Mouse (Mus musculus): ENCODE results near the gene Kremen2. TPM values are rescaled to one million over a fixed set of nuclear protein-coding genes. Genes with fewer than 3 reads are reported as not detected.

Kremen2 gene
- polyA plus RNA-seq, 1 experiment: not detected

- Histone ChIP-seq H3K4me1 (ENCODE audit: control insufficient read depth, insufficient read depth, low read length) (no peaks in the 10 kb centered on the region), H3K27ac (ENCODE audit: insufficient read depth, low read length) (no peak overlapping the region), H3K4me3 (ENCODE audit: insufficient read depth, low read length) (no peak overlapping the region)
- TF ChIP-seq CTCF (IDR thresholded peaks at IDR 0.05; ENCODE audit: borderline replicate concordance, insufficient read depth, low read length) (no peak), POLR2A (IDR thresholded peaks at IDR 0.05; ENCODE audit: low read depth, low read length) (no peak)
Observed at GRCm38 (mm10) chr17:23746767-23747166, 1.1 kb upstream of the Kremen2 start.

GRCm38 (mm10) chr17:23746311-23746710, 678 bp upstream of the Kremen2 start:
- H3K4me3 ChIP-seq (ENCODE audit: insufficient read depth, low read length): no peak overlapping the region
- H3K27ac ChIP-seq (ENCODE audit: insufficient read depth, low read length): no peak overlapping the region
- H3K4me1 ChIP-seq (ENCODE audit: control insufficient read depth, insufficient read depth, low read length): no peaks in the 10 kb centered on the region
- TF ChIP-seq CTCF (IDR thresholded peaks at IDR 0.05; ENCODE audit: borderline replicate concordance, insufficient read depth, low read length) (no peak), POLR2A (IDR thresholded peaks at IDR 0.05; ENCODE audit: low read depth, low read length) (no peak)

DNA sequence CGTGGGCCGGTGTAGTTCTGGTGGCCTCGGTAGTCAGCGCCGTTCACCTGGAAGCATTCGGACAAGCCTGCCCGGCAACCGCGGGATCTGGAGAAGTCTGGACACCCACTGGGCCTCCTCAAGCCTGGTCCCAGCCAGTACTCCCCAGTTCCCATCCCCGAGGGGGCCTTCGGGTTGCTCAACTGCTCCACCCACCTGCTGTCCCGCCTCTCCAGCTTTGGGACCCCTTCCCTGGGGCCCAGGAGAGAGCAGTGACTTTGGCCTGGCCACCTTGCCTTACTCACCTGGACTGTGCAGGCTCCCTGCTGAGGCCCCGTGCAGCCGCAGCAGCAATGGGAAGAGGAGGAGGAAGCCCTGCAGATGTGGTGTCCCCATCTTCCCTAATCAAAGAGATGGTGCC, 982 bp downstream of the Kremen2 start:
- Histone ChIP-seq H3K4me3 (ENCODE audit: insufficient read depth, low read length) (no peak overlapping the region), H3K27ac (ENCODE audit: insufficient read depth, low read length) (no peak overlapping the region), H3K4me1 (ENCODE audit: control insufficient read depth, insufficient read depth, low read length) (no peaks in the 10 kb centered on the region)
- TF ChIP-seq POLR2A (IDR thresholded peaks at IDR 0.05; ENCODE audit: low read depth, low read length) (no peak), CTCF (IDR thresholded peaks at IDR 0.05; ENCODE audit: borderline replicate concordance, insufficient read depth, low read length) (no peak)

- Histone ChIP-seq H3K27ac (ENCODE audit: insufficient read depth, low read length) (no peak overlapping the region), H3K4me3 (ENCODE audit: insufficient read depth, low read length) (no peak overlapping the region), H3K4me1 (ENCODE audit: control insufficient read depth, insufficient read depth, low read length) (no peaks in the 10 kb centered on the region)
- TF ChIP-seq CTCF (IDR thresholded peaks at IDR 0.05; ENCODE audit: borderline replicate concordance, insufficient read depth, low read length) (no peak), POLR2A (IDR thresholded peaks at IDR 0.05; ENCODE audit: low read depth, low read length) (no peak)
Observed at GRCm38 (mm10) chr17:23744076-23744475, 1.6 kb downstream of the Kremen2 start.

- Histone ChIP-seq H3K4me1 (ENCODE audit: control insufficient read depth, insufficient read depth, low read length) (no peaks in the 10 kb centered on the region), H3K4me3 (ENCODE audit: insufficient read depth, low read length) (no peak overlapping the region), H3K27ac (ENCODE audit: insufficient read depth, low read length) (no peak overlapping the region)
- TF ChIP-seq CTCF (IDR thresholded peaks at IDR 0.05; ENCODE audit: borderline replicate concordance, insufficient read depth, low read length): no peak
- TF ChIP-seq POLR2A (IDR thresholded peaks at IDR 0.05; ENCODE audit: low read depth, low read length): no peak
Observed at GRCm38 (mm10) chr17:23742941-23743340, 2.7 kb downstream of the Kremen2 start.

DNA sequence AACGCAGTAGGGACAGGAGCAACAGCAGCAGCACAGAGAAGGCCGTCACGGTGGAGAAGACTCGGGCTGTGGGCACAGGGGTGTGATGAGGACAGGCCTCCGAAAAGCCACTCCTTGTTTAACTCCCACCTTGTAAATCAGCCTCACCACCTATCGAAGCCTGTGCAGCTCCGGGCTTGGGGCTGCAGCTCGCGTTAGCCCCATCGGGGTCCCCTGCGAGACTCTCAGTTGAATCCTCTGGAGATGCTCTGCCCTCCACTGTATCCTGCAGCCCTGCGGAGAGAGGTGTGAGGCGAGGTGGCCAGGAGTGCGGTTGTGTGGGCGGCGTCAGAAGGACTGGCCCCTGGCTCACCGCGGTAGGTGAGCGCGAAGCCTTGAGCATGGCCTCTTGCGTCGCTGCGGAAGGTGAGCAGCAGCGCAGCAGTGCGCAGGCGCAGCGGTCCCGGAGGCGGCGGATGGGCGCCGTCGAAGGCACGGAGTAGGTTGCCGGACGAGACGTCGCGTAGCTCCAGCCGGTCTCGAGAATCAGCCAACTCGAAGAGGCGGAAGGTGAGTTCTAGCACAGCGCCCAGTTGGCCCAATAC, 3.3 kb downstream of the Kremen2 start:
- H3K4me3 ChIP-seq (ENCODE audit: insufficient read depth, low read length): no peak overlapping the region
- TF ChIP-seq POLR2A (IDR thresholded peaks at IDR 0.05; ENCODE audit: low read depth, low read length): no peak
- no peak for TF ChIP-seq CTCF (IDR thresholded peaks at IDR 0.05; ENCODE audit: borderline replicate concordance, insufficient read depth, low read length)
- H3K27ac ChIP-seq (ENCODE audit: insufficient read depth, low read length): no peak overlapping the region
- H3K4me1 ChIP-seq (ENCODE audit: control insufficient read depth, insufficient read depth, low read length): no peaks in the 10 kb centered on the region

- no peak overlapping the region for H3K27ac ChIP-seq (ENCODE audit: insufficient read depth, low read length)
- no peaks in the 10 kb centered on the region for H3K4me1 ChIP-seq (ENCODE audit: control insufficient read depth, insufficient read depth, low read length)
- TF ChIP-seq POLR2A (IDR thresholded peaks at IDR 0.05; ENCODE audit: low read depth, low read length) (no peak), CTCF (IDR thresholded peaks at IDR 0.05; ENCODE audit: borderline replicate concordance, insufficient read depth, low read length) (no peak)
- H3K4me3 ChIP-seq (ENCODE audit: insufficient read depth, low read length): no peak overlapping the region
Observed at GRCm38 (mm10) chr17:23741359-23742209, 4.0 kb downstream of the Kremen2 start.

DNA sequence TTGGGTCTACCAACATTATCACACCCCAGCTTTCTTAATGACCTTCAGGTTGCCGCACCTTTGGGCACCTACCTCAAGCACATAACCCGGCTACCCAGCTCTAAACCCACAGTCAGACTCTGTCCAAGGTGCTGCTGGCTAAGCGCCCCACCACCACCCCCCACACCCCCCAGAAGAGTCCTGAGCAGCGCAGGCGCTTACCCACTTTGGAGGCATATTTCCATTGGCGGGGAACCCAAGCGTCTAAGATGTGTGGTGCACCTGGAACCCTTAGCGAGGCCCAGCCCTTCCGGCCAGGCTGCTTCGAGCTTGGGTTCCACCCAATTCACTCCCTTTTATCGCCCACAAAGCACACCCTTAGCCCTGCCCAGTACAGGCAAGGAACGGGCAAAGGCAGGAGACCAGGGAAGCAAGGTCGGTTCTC, 5.0 kb downstream of the Kremen2 start, which contains the start of gene Paqr4:
Gene Paqr4, minus strand, starts transcription at position 270 of the 424 bp plus-strand sequence.
- H3K4me1 ChIP-seq (ENCODE audit: control insufficient read depth, insufficient read depth, low read length): no peaks in the 10 kb centered on the region
- no peak within 1 kb of the TSS for H3K27ac ChIP-seq (ENCODE audit: insufficient read depth, low read length)
- peak within 1 kb of the TSS; percentile 43 for H3K4me3 ChIP-seq (ENCODE audit: insufficient read depth, low read length)
- TF ChIP-seq CTCF (IDR thresholded peaks at IDR 0.05; ENCODE audit: borderline replicate concordance, insufficient read depth, low read length): no peak
- no peak for TF ChIP-seq POLR2A (IDR thresholded peaks at IDR 0.05; ENCODE audit: low read depth, low read length)

- Histone ChIP-seq H3K4me1 (ENCODE audit: control insufficient read depth, insufficient read depth, low read length) (no peaks in the 10 kb centered on the region), H3K4me3 (ENCODE audit: insufficient read depth, low read length) (peak overlapping the region; percentile 43), H3K27ac (ENCODE audit: insufficient read depth, low read length) (no peak overlapping the region)
- TF ChIP-seq CTCF (IDR thresholded peaks at IDR 0.05; ENCODE audit: borderline replicate concordance, insufficient read depth, low read length) (no peak), POLR2A (IDR thresholded peaks at IDR 0.05; ENCODE audit: low read depth, low read length) (peak; percentile 61)
Observed at GRCm38 (mm10) chr17:23740136-23740584, 5.5 kb downstream of the Kremen2 start.

All from embryonic fibroblast, embryonic 13.5 days (primary cell).